Mouse (Mus musculus): ENCODE measurements at regions not wholly inside any gene's neighbourhood (a gene's known extent, or its start where the extent isn't known, plus 50 kb on each side); places are given as distances from the start of the nearest gene placed in this dataset.
A peak's percentile ranks its signal among the peaks of the same experiment; 100 is the strongest.

GRCm38 (mm10) chr4:27845521-27845920, 967.4 kb upstream of the Epha7 start:
- H3K4me1 ChIP-seq (ENCODE audit: control insufficient read depth, insufficient read depth, low read length): no peaks in the 10 kb centered on the region
- H3K9ac ChIP-seq (replicated peaks; ENCODE audit: low read length): no peak overlapping the region
- no peak overlapping the region for H3K4me2 ChIP-seq (ENCODE audit: low read length)
- no peak overlapping the region for H3K4me3 ChIP-seq (replicated peaks; ENCODE audit: low read depth, low read length)
- DNase-seq: peak; percentile 41
- 0 out of 2 replicates have a peak overlapping the region, but pooled peaks have one; percentile 1 for H3K27ac ChIP-seq (replicated peaks; ENCODE audit: low read depth, low read length)
- H3K27me3 ChIP-seq (ENCODE audit: control insufficient read depth, insufficient read depth, low read length): no peaks in the 10 kb centered on the region
- no peaks in the 10 kb centered on the region for H3K9me3 ChIP-seq (ENCODE audit: control insufficient read depth, low read length)
- WGBS: 50% methylated on average over 5 of the region's 5 CpGs
- peak; percentile 58; the same call in 1 of the 2 replicates for ATAC-seq (ENCODE audit: low FRiP score, low TSS enrichment)
- no peaks in the 10 kb centered on the region for H3K36me3 ChIP-seq (ENCODE audit: control insufficient read depth, insufficient read depth, low read length)

- Histone ChIP-seq H3K9ac (replicated peaks; ENCODE audit: low read length) (no peak overlapping the region), H3K27me3 (ENCODE audit: control insufficient read depth, insufficient read depth, low read length) (no peaks in the 10 kb centered on the region), H3K4me2 (ENCODE audit: low read length) (no peak overlapping the region), H3K4me1 (ENCODE audit: control insufficient read depth, insufficient read depth, low read length) (no peaks in the 10 kb centered on the region), H3K4me3 (replicated peaks; ENCODE audit: low read depth, low read length) (no peak overlapping the region), H3K27ac (replicated peaks; ENCODE audit: low read depth, low read length) (no peak overlapping the region), H3K36me3 (ENCODE audit: control insufficient read depth, insufficient read depth, low read length) (no peaks in the 10 kb centered on the region), H3K9me3 (ENCODE audit: control insufficient read depth, low read length) (no peaks in the 10 kb centered on the region)
- DNase-seq: peak; percentile 53
- peak; percentile 53; the same call in 1 of the 2 replicates for ATAC-seq (ENCODE audit: low FRiP score, low TSS enrichment)
- WGBS: 31% methylated on average over 5 of the region's 5 CpGs
Measured at GRCm38 (mm10) chr4:27846106-27846622, 966.8 kb upstream of the Epha7 start.

GRCm38 (mm10) chr4:27856086-27856485, 956.8 kb upstream of the Epha7 start:
- WGBS: 91% methylated on average over 2 of the region's 2 CpGs
- H3K4me2 ChIP-seq (ENCODE audit: low read length): no peak overlapping the region
- DNase-seq: no peak
- H3K9me3 ChIP-seq (ENCODE audit: control insufficient read depth, low read length): no peaks in the 10 kb centered on the region
- no peaks in the 10 kb centered on the region for H3K4me1 ChIP-seq (ENCODE audit: control insufficient read depth, insufficient read depth, low read length)
- no peaks in the 10 kb centered on the region for H3K27me3 ChIP-seq (ENCODE audit: control insufficient read depth, insufficient read depth, low read length)
- no peak for ATAC-seq (ENCODE audit: low FRiP score, low TSS enrichment)
- no peak overlapping the region for H3K27ac ChIP-seq (replicated peaks; ENCODE audit: low read depth, low read length)
- no peak overlapping the region for H3K4me3 ChIP-seq (replicated peaks; ENCODE audit: low read depth, low read length)
- no peak overlapping the region for H3K9ac ChIP-seq (replicated peaks; ENCODE audit: low read length)
- H3K36me3 ChIP-seq (ENCODE audit: control insufficient read depth, insufficient read depth, low read length): no peaks in the 10 kb centered on the region

GRCm38 (mm10) chr4:27887262-27887954, 925.5 kb upstream of the Epha7 start:
- Histone ChIP-seq H3K4me1 (ENCODE audit: control insufficient read depth, insufficient read depth, low read length) (no peaks in the 10 kb centered on the region), H3K36me3 (ENCODE audit: control insufficient read depth, insufficient read depth, low read length) (no peaks in the 10 kb centered on the region), H3K27me3 (ENCODE audit: control insufficient read depth, insufficient read depth, low read length) (no peaks in the 10 kb centered on the region), H3K27ac (replicated peaks; ENCODE audit: low read depth, low read length) (no peak overlapping the region), H3K9ac (replicated peaks; ENCODE audit: low read length) (no peak overlapping the region), H3K4me3 (replicated peaks; ENCODE audit: low read depth, low read length) (no peak overlapping the region), H3K4me2 (ENCODE audit: low read length) (no peak overlapping the region), H3K9me3 (ENCODE audit: control insufficient read depth, low read length) (no peaks in the 10 kb centered on the region)
- WGBS: 60% methylated on average over 5 of the region's 5 CpGs
- no peak for DNase-seq
- ATAC-seq (ENCODE audit: low FRiP score, low TSS enrichment): no peak

- no peak overlapping the region for H3K27ac ChIP-seq (replicated peaks; ENCODE audit: low read depth, low read length)
- H3K4me3 ChIP-seq (replicated peaks; ENCODE audit: low read depth, low read length): no peak overlapping the region
- H3K4me1 ChIP-seq (ENCODE audit: control insufficient read depth, insufficient read depth, low read length): no peaks in the 10 kb centered on the region
- DNase-seq: no peak
- H3K9ac ChIP-seq (replicated peaks; ENCODE audit: low read length): no peak overlapping the region
- H3K9me3 ChIP-seq (ENCODE audit: control insufficient read depth, low read length): no peaks in the 10 kb centered on the region
- ATAC-seq (ENCODE audit: low FRiP score, low TSS enrichment): no peak
- no peak overlapping the region for H3K4me2 ChIP-seq (ENCODE audit: low read length)
- 88% methylated on average over 2 of the region's 2 CpGs for WGBS
- H3K27me3 ChIP-seq (ENCODE audit: control insufficient read depth, insufficient read depth, low read length): no peaks in the 10 kb centered on the region
- no peaks in the 10 kb centered on the region for H3K36me3 ChIP-seq (ENCODE audit: control insufficient read depth, insufficient read depth, low read length)
Measured at GRCm38 (mm10) chr4:27896396-27896795, 916.5 kb upstream of the Epha7 start.

- Histone ChIP-seq H3K9me3 (ENCODE audit: control insufficient read depth, low read length) (no peaks in the 10 kb centered on the region), H3K9ac (replicated peaks; ENCODE audit: low read length) (no peak overlapping the region), H3K4me1 (ENCODE audit: control insufficient read depth, insufficient read depth, low read length) (no peaks in the 10 kb centered on the region), H3K27ac (replicated peaks; ENCODE audit: low read depth, low read length) (no peak overlapping the region), H3K4me2 (ENCODE audit: low read length) (no peak overlapping the region), H3K27me3 (ENCODE audit: control insufficient read depth, insufficient read depth, low read length) (peaks cover 12% of the 10 kb centered on the region), H3K4me3 (replicated peaks; ENCODE audit: low read depth, low read length) (no peak overlapping the region), H3K36me3 (ENCODE audit: control insufficient read depth, insufficient read depth, low read length) (no peaks in the 10 kb centered on the region)
- ATAC-seq (ENCODE audit: low FRiP score, low TSS enrichment) (no peak), DNase-seq (no peak)
- WGBS: 18% methylated on average over 2 of the region's 2 CpGs
Measured at GRCm38 (mm10) chr4:27945351-27945750, 867.6 kb upstream of the Epha7 start.

GRCm38 (mm10) chr4:27945768-27946167, 867.2 kb upstream of the Epha7 start:
- ATAC-seq (ENCODE audit: low FRiP score, low TSS enrichment) (no peak), DNase-seq (no peak)
- Histone ChIP-seq H3K4me3 (replicated peaks; ENCODE audit: low read depth, low read length) (no peak overlapping the region), H3K4me2 (ENCODE audit: low read length) (no peak overlapping the region), H3K9ac (replicated peaks; ENCODE audit: low read length) (no peak overlapping the region), H3K4me1 (ENCODE audit: control insufficient read depth, insufficient read depth, low read length) (no peaks in the 10 kb centered on the region), H3K9me3 (ENCODE audit: control insufficient read depth, low read length) (no peaks in the 10 kb centered on the region), H3K27me3 (ENCODE audit: control insufficient read depth, insufficient read depth, low read length) (peaks cover 14% of the 10 kb centered on the region), H3K27ac (replicated peaks; ENCODE audit: low read depth, low read length) (no peak overlapping the region), H3K36me3 (ENCODE audit: control insufficient read depth, insufficient read depth, low read length) (no peaks in the 10 kb centered on the region)
- WGBS: 19% methylated on average over 1 of the region's 1 CpGs

- no peak overlapping the region for H3K9ac ChIP-seq (replicated peaks; ENCODE audit: low read length)
- no peak overlapping the region for H3K4me2 ChIP-seq (ENCODE audit: low read length)
- WGBS: 19% methylated on average over 8 of the region's 8 CpGs
- no peak overlapping the region for H3K27ac ChIP-seq (replicated peaks; ENCODE audit: low read depth, low read length)
- DNase-seq (peak; percentile 57), ATAC-seq (ENCODE audit: low FRiP score, low TSS enrichment) (no peak; the same call in 1 of the 2 replicates)
- H3K4me3 ChIP-seq (replicated peaks; ENCODE audit: low read depth, low read length): no peak overlapping the region
- no peaks in the 10 kb centered on the region for H3K36me3 ChIP-seq (ENCODE audit: control insufficient read depth, insufficient read depth, low read length)
- H3K27me3 ChIP-seq (ENCODE audit: control insufficient read depth, insufficient read depth, low read length): peaks cover 24% of the 10 kb centered on the region
- no peaks in the 10 kb centered on the region for H3K4me1 ChIP-seq (ENCODE audit: control insufficient read depth, insufficient read depth, low read length)
- H3K9me3 ChIP-seq (ENCODE audit: control insufficient read depth, low read length): no peaks in the 10 kb centered on the region
Measured at GRCm38 (mm10) chr4:27949970-27950717, 862.8 kb upstream of the Epha7 start.

Data from midbrain, embryonic 14.5 days (tissue).